Mouse (Mus musculus) ES-CJ7 (cell line): ENCODE measurements around the gene Igfbp2.

Experiments
- DNase-seq: peaks from one replicate; pipeline ENCODE4 v3.0.0; 2011; ENCODE audit warnings: low read depth, low spot score

Igfbp2 gene

DNA sequence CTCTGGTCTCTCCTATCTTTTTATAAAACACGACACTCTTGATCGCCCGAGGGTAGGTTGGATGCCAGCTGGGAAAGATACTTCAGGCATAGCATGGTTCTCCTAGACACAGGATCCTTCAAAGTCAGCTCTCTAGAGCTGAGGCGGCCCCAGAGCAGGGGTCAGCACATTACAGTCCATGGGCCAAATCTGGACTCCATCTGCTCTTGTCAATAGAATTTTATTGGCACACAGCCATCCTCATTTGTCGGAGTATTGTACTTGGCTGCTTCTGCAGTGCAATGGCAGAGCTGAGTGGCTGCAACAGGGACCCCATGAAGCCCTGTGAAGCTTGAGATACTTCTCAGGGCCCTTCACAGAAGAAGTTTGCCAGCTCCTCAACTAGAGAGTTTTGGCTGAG lies 9.1 kb upstream of the Igfbp2 start:
- no peak for DNase-seq

GRCm38 (mm10) chr1:72815616-72816015 lies 8.7 kb upstream of the Igfbp2 start:
- no peak for DNase-seq

- peak; percentile 50 for DNase-seq
Observed at GRCm38 (mm10) chr1:72819995-72820394, 4.3 kb upstream of the Igfbp2 start.

- DNase-seq: peak; percentile 65
Observed at GRCm38 (mm10) chr1:72822893-72823292, 1.4 kb upstream of the Igfbp2 start.

DNA sequence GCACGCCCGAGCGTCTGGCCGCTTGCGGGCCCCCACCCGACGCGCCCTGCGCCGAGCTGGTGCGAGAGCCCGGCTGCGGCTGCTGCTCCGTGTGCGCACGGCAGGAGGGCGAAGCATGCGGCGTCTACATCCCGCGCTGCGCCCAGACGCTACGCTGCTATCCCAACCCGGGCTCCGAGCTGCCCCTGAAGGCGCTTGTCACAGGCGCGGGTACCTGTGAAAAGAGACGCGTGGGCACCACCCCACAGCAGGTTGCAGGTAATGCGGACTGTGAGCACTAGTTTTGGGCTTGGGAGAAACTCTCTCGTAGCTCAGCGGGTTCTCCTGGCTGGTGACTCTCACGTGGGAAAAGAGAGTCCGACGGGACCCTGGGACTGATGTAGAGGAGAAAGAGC lies 401 bp downstream of the Igfbp2 start:
- DNase-seq: peak; percentile 28

GRCm38 (mm10) chr1:72825286-72825685 lies 983 bp downstream of the Igfbp2 start:
- peak; percentile 24 for DNase-seq

- DNase-seq: peak; percentile 63
Observed at GRCm38 (mm10) chr1:72825921-72826320, 1.6 kb downstream of the Igfbp2 start.

GRCm38 (mm10) chr1:72826446-72826845 lies 2.1 kb downstream of the Igfbp2 start:
- DNase-seq: peak; percentile 86

GRCm38 (mm10) chr1:72826931-72827330 lies 2.6 kb downstream of the Igfbp2 start:
- DNase-seq: peak; percentile 53

GRCm38 (mm10) chr1:72827411-72828315 lies 3.4 kb downstream of the Igfbp2 start:
- peak; percentile 89 for DNase-seq

- peak; percentile 28 for DNase-seq
Observed at GRCm38 (mm10) chr1:72828843-72829242, 4.5 kb downstream of the Igfbp2 start.

- DNase-seq: no peak
Observed at GRCm38 (mm10) chr1:72830485-72830884, 6.2 kb downstream of the Igfbp2 start.

- DNase-seq: no peak
Observed at GRCm38 (mm10) chr1:72832715-72833153, 8.4 kb downstream of the Igfbp2 start.

GRCm38 (mm10) chr1:72833563-72833962 lies 9.3 kb downstream of the Igfbp2 start:
- no peak for DNase-seq

GRCm38 (mm10) chr1:72839356-72839755 lies 15.1 kb downstream of the Igfbp2 start:
- no peak for DNase-seq

DNA sequence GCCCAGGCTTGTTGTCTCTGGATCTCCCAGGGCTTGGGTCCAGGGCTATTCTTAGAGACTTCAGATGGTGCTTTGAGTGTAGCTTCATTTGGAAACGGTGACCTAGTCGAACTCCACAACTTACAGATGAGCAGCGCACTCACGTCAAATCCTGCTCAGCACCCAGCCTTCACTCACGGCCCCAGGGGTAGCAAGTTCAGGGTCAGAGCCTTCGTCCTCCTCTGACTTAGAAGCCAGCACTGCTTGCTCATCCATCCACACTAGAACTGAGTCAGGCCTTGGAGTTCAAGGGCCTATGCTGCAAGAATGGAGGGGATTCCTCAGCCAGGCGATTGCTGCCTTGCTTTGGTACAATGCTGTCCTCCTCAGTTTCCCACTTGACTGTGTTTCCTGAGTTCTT lies 15.5 kb downstream of the Igfbp2 start:
- DNase-seq: no peak

DNA sequence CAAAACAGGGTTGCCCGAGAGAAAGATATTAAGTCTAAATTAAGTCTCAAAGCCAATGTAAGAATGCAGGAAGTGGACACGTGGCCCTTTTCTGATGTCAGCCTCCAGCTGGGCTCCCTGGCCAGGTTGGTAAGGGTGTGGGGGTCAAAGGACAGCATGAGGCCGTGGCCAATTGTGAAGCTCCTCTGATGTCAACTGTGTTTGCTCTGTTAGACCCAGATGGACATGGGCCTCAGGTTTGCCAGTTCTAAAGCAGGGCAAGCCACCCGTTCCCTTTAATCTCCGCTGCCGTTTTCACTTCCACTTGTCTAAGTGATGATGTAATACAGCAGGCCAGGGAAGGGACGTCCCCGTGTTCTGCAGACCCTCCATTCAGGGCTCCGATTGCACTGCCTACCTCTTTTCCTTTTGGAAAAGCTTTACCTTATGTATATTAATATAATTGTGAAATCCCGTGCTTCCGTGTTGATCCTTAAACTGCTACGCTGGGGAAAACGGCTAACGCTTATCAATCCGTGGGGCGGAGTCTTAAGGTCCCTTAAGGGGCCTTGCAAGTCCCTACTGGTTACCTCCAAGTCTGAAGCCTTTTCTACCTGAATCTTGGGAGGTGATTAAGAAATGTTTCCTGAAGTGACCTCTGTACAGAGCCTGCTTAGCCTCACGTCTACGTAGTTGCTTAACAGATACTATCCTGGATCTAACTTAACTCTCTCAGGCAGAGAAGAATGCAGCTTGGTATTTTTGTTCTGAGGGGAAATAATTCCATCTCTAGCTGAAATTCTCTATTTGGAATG lies 18.6 kb downstream of the Igfbp2 start:
- DNase-seq: no peak

DNA sequence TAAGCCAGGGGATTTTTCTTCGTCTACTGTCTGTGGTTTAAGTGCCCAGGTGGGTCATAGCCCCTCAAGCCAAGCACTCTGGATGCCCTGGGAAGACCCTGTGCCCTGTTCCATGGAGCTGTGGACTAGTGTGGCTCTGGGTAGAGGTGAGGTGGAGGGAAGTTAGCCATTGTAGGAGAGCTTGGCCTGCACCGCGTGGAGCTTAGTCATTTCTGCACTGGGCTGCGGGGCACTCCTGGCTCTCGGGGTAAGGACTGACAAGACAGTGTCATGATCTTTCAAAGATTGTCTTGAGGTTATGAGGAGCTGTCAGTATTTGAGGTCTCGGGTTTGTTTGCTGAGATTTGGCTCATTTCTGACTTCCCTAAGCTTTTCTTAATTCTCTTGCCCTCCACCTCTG lies 20.4 kb downstream of the Igfbp2 start:
- no peak for DNase-seq

- no peak for DNase-seq
Observed at GRCm38 (mm10) chr1:72847849-72848380, 23.6 kb downstream of the Igfbp2 start.

DNA sequence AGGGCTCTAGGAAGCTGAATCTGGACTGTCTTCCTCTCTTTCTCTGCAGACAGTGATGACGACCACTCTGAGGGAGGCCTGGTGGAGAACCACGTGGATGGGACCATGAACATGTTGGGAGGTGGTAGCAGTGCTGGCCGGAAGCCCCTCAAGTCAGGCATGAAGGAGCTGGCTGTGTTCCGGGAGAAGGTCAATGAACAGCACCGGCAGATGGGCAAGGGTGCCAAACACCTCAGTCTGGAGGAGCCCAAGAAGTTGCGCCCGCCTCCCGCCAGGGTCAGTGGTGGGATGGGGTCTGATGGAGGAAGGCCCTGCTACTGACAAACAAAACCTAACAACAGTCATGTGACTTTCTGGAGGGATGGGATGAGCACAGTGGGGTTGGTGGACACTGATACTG lies 24.7 kb downstream of the Igfbp2 start:
- DNase-seq: no peak

DNA sequence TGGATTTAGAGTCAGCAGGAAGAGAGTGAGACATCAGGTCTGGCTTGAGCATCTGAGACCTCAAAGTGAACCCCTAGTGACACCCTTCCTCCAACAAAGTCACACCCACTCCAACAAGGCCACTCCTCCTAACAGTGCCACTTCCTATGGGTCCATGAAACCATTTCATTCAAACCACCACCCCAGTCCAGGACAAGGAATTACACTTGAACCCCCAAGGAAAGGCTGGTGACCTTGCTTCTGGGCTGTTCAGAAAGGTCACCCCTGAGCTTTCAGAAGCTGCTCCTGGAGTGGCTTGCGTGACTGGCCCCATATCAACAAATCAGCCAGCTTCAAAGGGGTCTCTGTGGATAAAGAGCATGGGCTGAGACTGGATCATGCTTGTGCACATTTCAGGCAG lies 29.5 kb downstream of the Igfbp2 start:
- peak; percentile 30 for DNase-seq
